Mouse (Mus musculus) small intestine, adult 2 months (tissue): ENCODE data around the gene Lmx1b.

Experiments used
- CTCF ChIP-seq: fragments of 200-500 bp; IDR thresholded peaks from 2 replicates; pipeline ENCODE4 v1.5.1; 2012; ENCODE audit warnings: low read depth, mild to moderate bottlenecking, control low read depth, inconsistent platforms, low read length, moderate library complexity, mixed read lengths; ENCODE audit not compliant: insufficient replicate concordance, insufficient read length; ENCODE audit errors: extremely low read depth
- POLR2A ChIP-seq: fragments of 200-500 bp; IDR thresholded peaks from 2 replicates; pipeline ENCODE4 v1.6.1; 2012; ENCODE audit warnings: low read depth, mild to moderate bottlenecking, control low read depth, inconsistent platforms, low read length, moderate library complexity

GRCm38 (mm10) chr2:33589280-33589679 lies 51.0 kb downstream of the Lmx1b start:
- TF ChIP-seq POLR2A (no peak), CTCF (no peak)
